Mouse (Mus musculus) liver, embryonic 14.5 days (tissue): ENCODE data around the gene Mc1r. TPM values are rescaled to one million over a fixed set of nuclear protein-coding genes. Genes with fewer than 3 reads are reported as not detected.

Source experiments
- ATAC-seq: fragments of 200-750 bp; cut with Nextera tagmentation; 2 replicates; pipeline ENCODE4 v1.8.0; 2017; ENCODE audit warnings: moderate number of reproducible peaks, mild to moderate bottlenecking, moderate library complexity; ENCODE audit not compliant: insufficient read depth
- DNase-seq, 3 experiments: peaks; one replicate each; pipeline ENCODE4 v3.0.0-alpha.2; 2012 to 2013; ENCODE audit warnings: low read depth in 3 of 3, low spot score in 3 of 3
- H3K27ac ChIP-seq: fragments of 300-500 bp; sonication (generic); 2 replicates; pipeline ENCODE4 v1.5.1; 2014; ENCODE audit warnings: moderate library complexity, mild to moderate bottlenecking, control low read depth, inconsistent platforms
- H3K27me3 ChIP-seq: fragments of 300-500 bp; sonication (generic); 2 replicates; pipeline ENCODE4 v1.6.1; 2014; ENCODE audit warnings: mild to moderate bottlenecking, low read length, moderate library complexity; ENCODE audit not compliant: control insufficient read depth, insufficient read depth
- H3K36me3 ChIP-seq: fragments of 300-500 bp; sonication (generic); replicated peaks from 2 replicates; pipeline ENCODE4 v1.6.1; 2014; ENCODE audit warnings: low read depth; ENCODE audit not compliant: control insufficient read depth, insufficient read depth
- H3K4me1 ChIP-seq, 2 experiments: fragments of 200-500 bp in 1 of 2; fragments of 300-500 bp in 1 of 2; sonication (generic) in 1 of 2; replicated peaks; 2 replicates each; pipeline ENCODE4 v1.6.1; 2012 to 2014; ENCODE audit warnings: antibody characterized with exemption in 1 of 2, inconsistent platforms in 1 of 2, low read length in 1 of 2; ENCODE audit not compliant: control insufficient read depth in 2 of 2, insufficient read depth in 2 of 2
- H3K4me2 ChIP-seq: fragments of 300-500 bp; sonication (generic); 2 replicates; pipeline ENCODE4 v1.6.1; 2014; ENCODE audit warnings: low read depth, mild to moderate bottlenecking, control low read depth, moderate library complexity
- H3K4me3 ChIP-seq, 2 experiments: fragments of 200-500 bp in 1 of 2; fragments of 300-500 bp in 1 of 2; sonication (generic) in 1 of 2; 2 replicates each; pipeline ENCODE4 v1.5.1; 2012 to 2014; ENCODE audit warnings: low read depth in 2 of 2, low read length in 2 of 2, mild to moderate bottlenecking in 2 of 2, control low read depth in 1 of 2, inconsistent platforms in 1 of 2, moderate library complexity in 1 of 2; ENCODE audit not compliant: insufficient read depth in 1 of 2
- H3K9ac ChIP-seq: fragments of 300-500 bp; sonication (generic); replicated peaks from 2 replicates; pipeline ENCODE4 v1.6.1; 2014; ENCODE audit warnings: mild to moderate bottlenecking, control low read depth, moderate library complexity
- H3K9me3 ChIP-seq: fragments of 300-500 bp; sonication (generic); 2 replicates; pipeline ENCODE4 v1.6.1; 2016; ENCODE audit warnings: low read length, mixed read lengths; ENCODE audit not compliant: control insufficient read depth
- CTCF ChIP-seq: IDR thresholded peaks from 2 replicates; pipeline ENCODE4 v1.5.1; 2016; ENCODE audit warnings: antibody characterized with exemption, low read depth, control low read depth
- EP300 ChIP-seq: IDR thresholded peaks from 2 replicates; pipeline ENCODE4 v1.6.1; 2016; ENCODE audit warnings: antibody characterized with exemption, low read depth
- WGBS: fragments of 180-500 bp; shearing (Covaris S2); extraction: QIAGEN DNeasy Blood & Tissue Kit; methylation state at CpG from one replicate; pipeline ENCODE4 v1.1.7; 2014; ENCODE audit not compliant: insufficient replicate concordance; 5-methylcytosine and 5-hydroxymethylcytosine counted together
- polyA plus RNA-seq, 2 experiments: library from polyadenylated mRNA; depleted of rRNA in 1 of 2; stranded (reverse) in 1 of 2; unstranded in 1 of 2; fragments of >200 nt; fragmentation: Nextera tagmentation in 1 of 2; extraction: Ambion mirVana in 1 of 2; gene quantifications; 2 replicates each; pipeline versions ENCODE4 v1.2.1 to v1.2.3; 2012 to 2014

Gene Mc1r
- polyA plus RNA-seq, 2 experiments = 0.03 TPM; not detected in 1

DNA sequence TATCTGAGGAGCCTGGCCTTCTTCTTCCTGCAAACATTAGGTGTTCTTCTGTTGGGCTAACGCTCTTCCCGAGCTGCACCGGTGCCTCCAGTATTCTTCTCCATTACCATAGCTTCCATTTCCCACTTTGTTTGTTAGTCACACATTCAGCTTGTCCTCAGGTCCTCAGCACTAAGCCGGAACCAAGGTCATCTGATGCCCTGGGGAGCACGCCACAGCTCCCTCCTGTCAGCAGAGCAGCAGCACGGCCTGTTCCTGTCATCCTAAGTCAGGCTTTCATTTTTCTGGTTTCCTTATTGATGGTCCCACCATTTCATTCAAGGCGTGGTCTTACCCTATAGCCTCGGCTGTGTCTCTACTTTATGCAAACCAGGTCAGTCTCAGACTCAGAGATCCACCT is 19.1 kb upstream of the Mc1r start:
- WGBS = 78% methylated on average over 8 of the region's 8 CpGs
- no peak overlapping the region for H3K4me3 ChIP-seq
- H3K9me3 ChIP-seq = no peaks in the 10 kb centered on the region
- TF ChIP-seq CTCF = no peak
- TF ChIP-seq EP300 = no peak
- no peaks in the 10 kb centered on the region for H3K4me1 ChIP-seq
- H3K27ac ChIP-seq = no peak overlapping the region
- DNase-seq (no peak), ATAC-seq (no peak)
- peaks cover 41% of the 10 kb centered on the region for H3K36me3 ChIP-seq
- H3K9ac ChIP-seq = no peak overlapping the region
- H3K4me2 ChIP-seq = no peak overlapping the region
- H3K27me3 ChIP-seq = no peaks in the 10 kb centered on the region

DNA sequence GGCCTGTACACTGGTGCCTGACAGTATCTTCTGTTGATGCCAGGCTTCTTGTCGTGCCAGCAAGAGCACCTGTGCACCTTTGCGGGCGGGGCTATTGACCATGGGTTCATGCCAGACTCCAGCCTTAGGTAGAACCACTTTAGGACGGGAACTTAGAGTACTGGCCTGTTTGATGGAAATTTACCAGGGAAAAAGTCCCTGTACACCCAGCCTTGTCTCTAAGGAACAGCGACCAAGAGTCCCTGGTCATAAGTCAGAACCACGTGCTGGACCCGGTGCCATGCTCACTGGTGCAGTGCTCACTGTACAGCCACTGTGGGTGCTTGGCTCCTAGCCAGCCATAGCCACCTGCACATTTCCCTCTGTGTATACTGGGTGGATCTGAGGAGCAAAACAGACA is 17.9 kb upstream of the Mc1r start:
- DNase-seq (no peak), ATAC-seq (no peak)
- Histone ChIP-seq H3K4me3 (no peak overlapping the region), H3K27me3 (no peaks in the 10 kb centered on the region), H3K9ac (no peak overlapping the region), H3K36me3 (peaks cover 38% of the 10 kb centered on the region), H3K27ac (no peak overlapping the region), H3K4me1 (no peaks in the 10 kb centered on the region), H3K4me2 (no peak overlapping the region), H3K9me3 (no peaks in the 10 kb centered on the region)
- 83% methylated on average over 7 of the region's 7 CpGs for WGBS
- TF ChIP-seq CTCF (no peak), EP300 (no peak)

DNA sequence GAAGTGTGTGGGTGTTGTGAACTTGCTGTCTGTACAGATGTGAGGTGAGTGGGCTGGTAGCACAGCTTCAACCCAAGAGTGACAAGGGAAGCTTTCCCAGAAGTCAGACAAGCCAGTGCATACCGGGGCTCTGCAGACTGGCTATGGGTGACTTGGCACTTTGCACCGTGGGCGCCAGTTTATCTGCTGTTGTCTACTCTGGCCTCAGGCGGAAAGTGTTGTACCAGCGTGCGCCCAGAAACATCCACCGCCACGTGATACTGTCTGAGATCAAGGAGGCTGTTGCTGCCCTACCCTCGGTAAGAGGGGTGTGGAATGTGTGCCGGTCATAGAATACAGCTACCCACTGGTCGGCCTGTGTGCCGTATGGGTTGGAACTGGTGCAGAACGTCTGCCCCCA is 8.6 kb upstream of the Mc1r start:
- Histone ChIP-seq H3K36me3 (peaks cover 30% of the 10 kb centered on the region), H3K27ac (no peak overlapping the region), H3K4me2 (no peak overlapping the region), H3K27me3 (no peaks in the 10 kb centered on the region), H3K9ac (no peak overlapping the region), H3K4me3 (no peak overlapping the region), H3K9me3 (no peaks in the 10 kb centered on the region), H3K4me1 (no peaks in the 10 kb centered on the region)
- WGBS = 80% methylated on average over 13 of the region's 13 CpGs
- ATAC-seq (no peak), DNase-seq (no peak)
- TF ChIP-seq CTCF (no peak), EP300 (no peak)

DNA sequence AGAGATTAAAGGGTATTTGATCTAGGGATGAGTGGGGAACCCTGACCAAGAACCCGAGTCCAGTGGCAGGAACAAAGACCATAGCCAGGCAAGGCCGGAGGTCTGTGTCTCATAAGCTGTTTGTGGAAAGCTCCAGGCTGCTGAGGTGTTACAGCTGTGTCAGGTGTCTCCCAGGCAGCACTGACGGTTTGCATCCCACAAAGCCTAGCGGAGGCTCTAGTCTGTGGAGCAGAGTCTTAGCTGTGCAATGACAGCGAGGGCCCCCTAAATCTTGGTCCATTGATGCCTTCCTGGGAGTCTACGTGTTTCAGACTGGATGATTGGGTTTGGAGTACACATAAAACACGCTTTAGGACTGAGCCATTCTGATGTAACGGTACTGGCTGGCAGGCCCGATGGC is 5.0 kb upstream of the Mc1r start:
- H3K27me3 ChIP-seq = no peaks in the 10 kb centered on the region
- no peak for ATAC-seq
- H3K36me3 ChIP-seq = peaks cover 13% of the 10 kb centered on the region
- no peak overlapping the region for H3K4me3 ChIP-seq
- no peak overlapping the region for H3K27ac ChIP-seq
- DNase-seq = no peak
- no peak overlapping the region for H3K4me2 ChIP-seq
- 83% methylated on average over 9 of the region's 9 CpGs for WGBS
- H3K4me1 ChIP-seq = peaks cover 3% of the 10 kb centered on the region in 2 experiments; a peak in 3 of 4 replicates
- no peaks in the 10 kb centered on the region for H3K9me3 ChIP-seq
- no peak overlapping the region for H3K9ac ChIP-seq
- no peak for TF ChIP-seq EP300
- TF ChIP-seq CTCF = no peak

DNA sequence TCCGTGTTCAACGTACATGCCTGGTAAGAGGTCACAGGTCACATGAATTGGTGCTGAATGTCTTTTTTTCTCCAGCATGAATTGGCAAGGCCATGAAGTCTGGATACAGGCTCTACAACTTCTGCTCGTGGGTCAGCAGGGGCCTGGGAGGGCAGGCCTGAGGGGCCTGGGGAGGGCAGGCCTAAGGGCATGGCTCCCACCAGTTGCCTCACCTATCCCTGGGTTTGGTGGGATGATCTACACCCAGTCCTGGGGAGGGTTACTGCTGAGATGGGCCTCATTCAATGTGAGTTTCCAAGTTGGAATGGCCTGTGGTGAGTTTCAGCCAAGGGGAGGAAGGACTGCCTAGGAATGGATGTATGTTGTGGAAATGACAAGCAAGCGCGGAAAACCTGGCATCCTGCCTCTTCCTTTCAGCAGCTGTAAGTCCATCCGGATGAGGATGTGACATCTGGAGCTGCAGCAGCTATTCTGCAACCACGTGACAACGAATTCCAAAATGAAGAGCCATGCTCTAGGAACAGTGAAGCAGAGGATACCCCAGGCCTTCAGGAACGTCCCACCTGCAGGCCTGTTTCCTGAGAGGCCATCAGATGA is 4.1 kb upstream of the Mc1r start:
- WGBS = 83% methylated on average over 9 of the region's 9 CpGs
- Histone ChIP-seq H3K27me3 (no peaks in the 10 kb centered on the region), H3K4me3 (no peak overlapping the region), H3K36me3 (peaks cover 13% of the 10 kb centered on the region), H3K9me3 (no peaks in the 10 kb centered on the region), H3K9ac (no peak overlapping the region), H3K4me1 (peaks cover 3 to 6% of the 10 kb centered on the region in 2 experiments; a peak in 3 of 4 replicates), H3K4me2 (no peak overlapping the region), H3K27ac (no peak overlapping the region)
- ATAC-seq (no peak), DNase-seq (no peak)
- TF ChIP-seq EP300 (no peak), CTCF (no peak)
